Mouse (Mus musculus) forebrain, embryonic 16.5 days (tissue): Measurements from ENCODE around the gene Cdca4. TPM values are rescaled to one million over a fixed set of nuclear protein-coding genes. Genes with fewer than 3 reads are reported as not detected.

Experiments
- ATAC-seq: fragments of 200-750 bp; cut with Nextera tagmentation; 2 replicates; pipeline ENCODE4 v1.8.0; 2017; ENCODE audit warnings: mild to moderate bottlenecking, moderate library complexity
- H3K27ac ChIP-seq: fragments of 300-500 bp; sonication (generic); 2 replicates; pipeline ENCODE4 v1.5.1; 2014; ENCODE audit warnings: low read length, control low read depth
- H3K27me3 ChIP-seq: fragments of 300-500 bp; sonication (generic); replicated peaks from 2 replicates; pipeline ENCODE4 v1.6.1; 2014; ENCODE audit warnings: low read length; ENCODE audit not compliant: control insufficient read depth, insufficient read depth
- H3K36me3 ChIP-seq: fragments of 300-500 bp; sonication (generic); 2 replicates; pipeline ENCODE4 v1.6.1; 2014; ENCODE audit not compliant: control insufficient read depth, insufficient read depth
- H3K4me1 ChIP-seq: fragments of 300-500 bp; sonication (generic); replicated peaks from 2 replicates; pipeline ENCODE4 v1.6.1; 2014; ENCODE audit warnings: low read length; ENCODE audit not compliant: control insufficient read depth, insufficient read depth
- H3K4me2 ChIP-seq: fragments of 300-500 bp; sonication (generic); 2 replicates; pipeline ENCODE4 v1.6.1; 2014; ENCODE audit warnings: mild to moderate bottlenecking, low read length, control low read depth
- H3K4me3 ChIP-seq: fragments of 300-500 bp; sonication (generic); replicated peaks from 2 replicates; pipeline ENCODE4 v1.5.1; 2014; ENCODE audit warnings: mild to moderate bottlenecking, low read length, control low read depth
- H3K9ac ChIP-seq: fragments of 300-500 bp; sonication (generic); replicated peaks from 2 replicates; pipeline ENCODE4 v1.6.1; 2014; ENCODE audit warnings: low read depth, low read length, control low read depth
- H3K9me3 ChIP-seq: fragments of 300-500 bp; sonication (generic); 2 replicates; pipeline ENCODE4 v1.6.1; 2016; ENCODE audit warnings: low read length; ENCODE audit not compliant: control insufficient read depth
- WGBS: fragments of 180-500 bp; shearing (Covaris S2); extraction: QIAGEN DNeasy Blood & Tissue Kit; methylation state at CpG from one replicate; pipeline ENCODE4 v1.1.7; 2014; 5-methylcytosine and 5-hydroxymethylcytosine counted together
- polyA plus RNA-seq: library from polyadenylated mRNA; unstranded; fragments of >200 nt; fragmentation: Nextera tagmentation; extraction: Ambion mirVana; gene quantifications from 2 replicates; pipeline ENCODE4 v1.2.1, GENCODE M21; 2015

Gene Cdca4
- polyA plus RNA-seq, 1 experiment from 2014 or later = 71.0 TPM

- Histone ChIP-seq H3K4me1 (no peaks in the 10 kb centered on the region), H3K4me3 (no peak overlapping the region), H3K4me2 (no peak overlapping the region), H3K9ac (no peak overlapping the region), H3K27ac (no peak overlapping the region), H3K36me3 (no peaks in the 10 kb centered on the region), H3K27me3 (no peaks in the 10 kb centered on the region), H3K9me3 (no peaks in the 10 kb centered on the region)
- WGBS = 94% methylated on average over 10 of the region's 10 CpGs
- ATAC-seq = no peak
Measured at GRCm38 (mm10) chr12:112774481-112774880, 54.7 kb downstream of the Cdca4 start.

- Histone ChIP-seq H3K4me3 (no peak overlapping the region), H3K4me1 (no peaks in the 10 kb centered on the region), H3K27ac (no peak overlapping the region), H3K9me3 (no peaks in the 10 kb centered on the region), H3K4me2 (no peak overlapping the region), H3K36me3 (no peaks in the 10 kb centered on the region), H3K27me3 (no peaks in the 10 kb centered on the region), H3K9ac (no peak overlapping the region)
- no peak for ATAC-seq
- 89% methylated on average over 6 of the region's 6 CpGs for WGBS
Measured at GRCm38 (mm10) chr12:112774026-112774425, 55.2 kb downstream of the Cdca4 start.

- no peaks in the 10 kb centered on the region for H3K9me3 ChIP-seq
- WGBS = 45% methylated on average over 9 of the region's 9 CpGs
- ATAC-seq = no peak
Measured at GRCm38 (mm10) chr12:112773366-112773765, 55.9 kb downstream of the Cdca4 start.

DNA sequence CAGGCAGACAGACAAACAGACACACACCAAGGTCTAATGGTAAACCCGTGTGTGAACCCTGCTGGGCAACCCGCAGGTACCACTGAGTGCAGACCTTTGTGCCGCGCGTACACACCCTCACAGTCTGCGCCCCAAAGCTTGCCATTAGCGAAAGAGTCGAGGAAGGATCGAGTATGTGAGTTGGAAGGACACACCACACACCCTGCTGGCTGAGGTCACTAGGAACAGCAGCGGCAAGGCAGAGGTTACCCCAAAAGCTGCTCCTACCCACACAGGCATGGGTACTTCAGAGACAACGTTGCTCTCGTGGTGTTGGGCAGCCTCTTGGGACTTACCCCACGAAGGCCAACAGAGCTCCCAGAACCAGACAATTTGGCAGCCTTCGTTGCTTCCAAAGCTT lies 56.9 kb downstream of the Cdca4 start:
- no peak overlapping the region for H3K4me3 ChIP-seq
- H3K27me3 ChIP-seq = no peaks in the 10 kb centered on the region
- H3K9me3 ChIP-seq = no peaks in the 10 kb centered on the region
- no peak overlapping the region for H3K4me2 ChIP-seq
- H3K27ac ChIP-seq = no peak overlapping the region
- H3K9ac ChIP-seq = no peak overlapping the region
- H3K4me1 ChIP-seq = no peaks in the 10 kb centered on the region
- H3K36me3 ChIP-seq = no peaks in the 10 kb centered on the region
- 92% methylated on average over 14 of the region's 14 CpGs for WGBS
- ATAC-seq = no peak

More at GRCm38 (mm10) chr12:112773366-112773765, 55.9 kb downstream of the Cdca4 start:
- Histone ChIP-seq H3K4me2 (no peak overlapping the region), H3K4me3 (no peak overlapping the region), H3K27me3 (no peaks in the 10 kb centered on the region), H3K36me3 (no peaks in the 10 kb centered on the region), H3K9ac (no peak overlapping the region), H3K4me1 (no peaks in the 10 kb centered on the region), H3K27ac (no peak overlapping the region)

- 80% methylated on average over 4 of the region's 4 CpGs for WGBS
- no peaks in the 10 kb centered on the region for H3K9me3 ChIP-seq
- no peak overlapping the region for H3K9ac ChIP-seq
- H3K4me1 ChIP-seq = 0 out of 2 replicates have a peak, but pooled peaks cover 2% of the 10 kb centered on the region
- no peak for ATAC-seq
- no peak overlapping the region for H3K4me3 ChIP-seq
- H3K4me2 ChIP-seq = no peak overlapping the region
- H3K27me3 ChIP-seq = no peaks in the 10 kb centered on the region
- no peak overlapping the region for H3K27ac ChIP-seq
- H3K36me3 ChIP-seq = no peaks in the 10 kb centered on the region
Measured at GRCm38 (mm10) chr12:112770396-112770795, 58.8 kb downstream of the Cdca4 start.

Other genes with a start within 250 kb of the Cdca4 start
- gene Inf2, start 240.6 kb downstream of the Cdca4 start, polyA plus RNA-seq = 2.6 TPM in 2 replicates
- 1.8 and 2.4 TPM in 2 replicates for gene Adssl1, start 209.4 kb downstream of the Cdca4 start, polyA plus RNA-seq
- 68.9 and 75.9 TPM in 2 replicates for gene Siva1, start 184.7 kb downstream of the Cdca4 start, polyA plus RNA-seq
- gene Akt1, start 154.5 kb downstream of the Cdca4 start, polyA plus RNA-seq = 56.9 and 57.1 TPM in 2 replicates
- gene Zbtb42, start 150.6 kb downstream of the Cdca4 start, polyA plus RNA-seq = 0.65 and 0.92 TPM in 2 replicates
- 18.8 and 22.9 TPM in 2 replicates for gene Cep170b, start 109.0 kb downstream of the Cdca4 start, polyA plus RNA-seq
- gene Pld4, start 68.8 kb downstream of the Cdca4 start, polyA plus RNA-seq = 4.0 and 5.3 TPM in 2 replicates
- 1.2 TPM in 2 replicates for gene Ahnak2, start 26.8 kb downstream of the Cdca4 start, polyA plus RNA-seq
- 14.3 and 17.3 TPM in 2 replicates for gene Clba1, start 20.5 kb downstream of the Cdca4 start, polyA plus RNA-seq
- gene Gpr132, start 38.8 kb upstream of the Cdca4 start, polyA plus RNA-seq = not detected in 2 replicates
- gene Jag2, start 100.4 kb upstream of the Cdca4 start, polyA plus RNA-seq = 7.9 and 10.7 TPM in 2 replicates
- 53.4 and 57.0 TPM in 2 replicates for gene Nudt14, start 112.7 kb upstream of the Cdca4 start, polyA plus RNA-seq
- 41.4 and 49.7 TPM in 2 replicates for gene Btbd6, start 147.1 kb upstream of the Cdca4 start, polyA plus RNA-seq
- 60.8 and 64.6 TPM in 2 replicates for gene Brf1, start 171.3 kb upstream of the Cdca4 start, polyA plus RNA-seq
- 21.7 and 23.2 TPM in 2 replicates for gene Pacs2, start 185.1 kb upstream of the Cdca4 start, polyA plus RNA-seq
- not detected in 2 replicates for gene Tex22, start 245.1 kb upstream of the Cdca4 start, polyA plus RNA-seq